Mouse (Mus musculus) erythroblast, embryonic 14.5 days (primary cell): ENCODE results near the gene Irx5. TPM values are rescaled to one million over a fixed set of nuclear protein-coding genes. Genes with fewer than 3 reads are reported as not detected.

Experiments
- H3K27me3 ChIP-seq: 2 replicates; pipeline ENCODE4 v1.6.1; 2012; ENCODE audit warnings: inconsistent platforms; ENCODE audit not compliant: control insufficient read depth
- H3K36me3 ChIP-seq: 2 replicates; pipeline ENCODE4 v1.6.1; 2012; ENCODE audit warnings: mild to moderate bottlenecking, inconsistent platforms; ENCODE audit not compliant: control insufficient read depth
- H3K4me1 ChIP-seq: 2 replicates; pipeline ENCODE4 v1.6.1; 2012; ENCODE audit warnings: inconsistent platforms; ENCODE audit not compliant: control insufficient read depth
- H3K4me3 ChIP-seq: replicated peaks from 2 replicates; pipeline ENCODE3; 2012; ENCODE audit warnings: moderate library complexity, mild to moderate bottlenecking, inconsistent platforms
- H3K9me3 ChIP-seq: 2 replicates; pipeline ENCODE4 v1.6.1; 2012; ENCODE audit warnings: low read length, inconsistent platforms, mixed read lengths; ENCODE audit not compliant: control insufficient read depth
- GATA1 ChIP-seq: IDR thresholded peaks from 2 replicates; pipeline ENCODE4 v1.6.1; 2012; ENCODE audit warnings: low read length, inconsistent platforms, mixed read lengths
- TAL1 ChIP-seq: IDR thresholded peaks from 3 replicates; pipeline ENCODE4 v1.6.1; 2012; ENCODE audit warnings: low read length, inconsistent platforms, mixed read lengths
- polyA plus RNA-seq: library from polyadenylated mRNA; stranded (reverse); fragments of >175 nt; gene quantifications from 2 replicates; pipeline ENCODE4 v1.2.3, GENCODE M21; 2012

Gene Irx5
- polyA plus RNA-seq, 1 experiment: 0.03 TPM

GRCm38 (mm10) chr8:92343544-92343943 is 13.9 kb upstream of the Irx5 start:
- Histone ChIP-seq H3K27me3 (no peaks in the 10 kb centered on the region), H3K4me3 (no peak overlapping the region), H3K36me3 (peaks cover 23% of the 10 kb centered on the region), H3K4me1 (no peaks in the 10 kb centered on the region), H3K9me3 (no peaks in the 10 kb centered on the region)
- TF ChIP-seq GATA1 (no peak), TAL1 (no peak)

- Histone ChIP-seq H3K9me3 (no peaks in the 10 kb centered on the region), H3K36me3 (peaks cover 7% of the 10 kb centered on the region), H3K4me3 (no peak overlapping the region), H3K4me1 (peaks cover 16% of the 10 kb centered on the region), H3K27me3 (peaks cover 16% of the 10 kb centered on the region)
- no peak for TF ChIP-seq GATA1
These were observed 7.4 kb upstream of the Irx5 start for GRCm38 (mm10) chr8:92349898-92350486.

DNA sequence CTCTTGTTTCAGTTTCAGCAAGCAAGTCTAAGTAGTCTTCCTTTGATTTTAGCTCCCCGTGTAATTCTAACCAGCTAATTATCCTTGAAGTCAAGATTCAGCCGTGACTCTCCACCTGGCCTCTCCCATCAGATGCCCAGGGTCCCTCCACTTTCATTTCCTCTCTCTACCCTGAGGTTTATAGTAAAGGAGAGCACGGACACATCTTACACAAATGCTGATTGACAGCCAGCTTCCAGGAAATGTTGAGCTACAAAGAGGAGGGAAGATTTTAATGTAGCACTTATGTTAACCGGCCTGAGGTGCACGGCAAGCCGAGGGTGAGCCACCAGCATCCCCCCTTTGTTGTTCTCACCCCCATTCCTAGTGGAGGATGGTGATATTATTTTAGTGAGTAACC is 4.0 kb upstream of the Irx5 start:
- H3K4me1 ChIP-seq: peaks cover 36% of the 10 kb centered on the region
- peaks cover 9% of the 10 kb centered on the region; the same call in 1 of the 2 replicates for H3K9me3 ChIP-seq
- peaks cover 4% of the 10 kb centered on the region; the same call in 1 of the 2 replicates for H3K36me3 ChIP-seq
- TF ChIP-seq GATA1: no peak
- TF ChIP-seq TAL1: no peak
- no peak overlapping the region for H3K4me3 ChIP-seq
- peaks cover 48% of the 10 kb centered on the region for H3K27me3 ChIP-seq

GRCm38 (mm10) chr8:92354536-92355482 is 2.6 kb upstream of the Irx5 start:
- H3K36me3 ChIP-seq: peaks cover 4% of the 10 kb centered on the region; the same call in 1 of the 2 replicates
- TF ChIP-seq GATA1: no peak
- TF ChIP-seq TAL1: no peak
- peaks cover 14% of the 10 kb centered on the region; the same call in 1 of the 2 replicates for H3K9me3 ChIP-seq
- peaks cover 36% of the 10 kb centered on the region for H3K4me1 ChIP-seq
- peaks cover 62% of the 10 kb centered on the region for H3K27me3 ChIP-seq
- H3K4me3 ChIP-seq: peak overlapping the region; percentile 83

DNA sequence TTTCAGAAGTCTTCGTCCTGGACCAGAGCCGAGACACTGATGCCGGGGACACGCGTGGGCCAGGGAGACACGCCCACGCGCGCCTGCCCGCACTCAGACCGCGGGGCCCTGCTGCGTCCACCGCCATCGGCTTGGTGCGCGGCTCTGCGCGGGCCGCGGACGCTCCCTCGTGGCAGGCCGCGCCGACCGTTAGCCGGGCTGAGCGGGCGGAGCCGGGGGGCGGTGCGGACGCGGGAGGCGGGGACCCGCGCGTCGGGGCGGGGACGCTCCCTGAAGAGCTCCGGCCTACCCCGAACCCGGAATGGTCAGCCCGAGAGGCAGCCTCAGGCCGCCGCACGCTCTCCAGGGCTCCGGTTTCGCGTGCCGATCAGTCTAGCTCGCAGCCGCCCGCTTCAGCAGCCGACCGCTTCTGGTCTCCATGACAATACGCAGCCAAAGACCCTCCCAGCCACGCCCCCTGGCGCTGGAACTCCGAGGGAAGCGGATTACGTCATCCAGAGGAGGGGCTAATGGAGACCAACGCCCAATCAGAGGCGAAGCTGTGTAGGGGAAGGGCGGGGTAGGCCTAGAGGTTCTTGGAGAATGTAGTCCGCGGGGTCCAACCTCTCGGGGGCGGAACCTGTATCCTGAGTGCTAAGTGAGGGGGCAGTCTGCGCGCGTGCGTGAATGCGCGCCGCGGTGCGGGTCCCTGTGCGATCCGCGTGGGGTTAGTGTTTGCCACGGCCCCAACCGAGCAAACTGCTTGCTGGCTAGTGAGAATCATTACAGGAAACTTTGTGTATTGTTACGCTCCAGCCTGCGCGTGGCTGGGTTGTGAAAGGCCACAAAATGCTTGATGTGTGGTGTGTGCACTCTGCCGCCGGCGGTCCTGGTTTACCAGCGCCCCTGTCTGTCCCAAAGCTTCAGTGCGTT is 1.5 kb upstream of the Irx5 start:
- peaks cover 36% of the 10 kb centered on the region for H3K4me1 ChIP-seq
- H3K9me3 ChIP-seq: peaks cover 17% of the 10 kb centered on the region; the same call in 1 of the 2 replicates
- peaks cover 74% of the 10 kb centered on the region for H3K27me3 ChIP-seq
- H3K36me3 ChIP-seq: no peaks in the 10 kb centered on the region
- peak overlapping the region; percentile 83 for H3K4me3 ChIP-seq
- TF ChIP-seq TAL1 (no peak), GATA1 (no peak)

GRCm38 (mm10) chr8:92356613-92357375 is 631 bp upstream of the Irx5 start:
- Histone ChIP-seq H3K27me3 (peaks cover 82% of the 10 kb centered on the region), H3K9me3 (peaks cover 17% of the 10 kb centered on the region; the same call in 1 of the 2 replicates), H3K36me3 (no peaks in the 10 kb centered on the region), H3K4me1 (peaks cover 36% of the 10 kb centered on the region), H3K4me3 (peak overlapping the region; percentile 83)
- TF ChIP-seq TAL1: no peak
- TF ChIP-seq GATA1: no peak

- Histone ChIP-seq H3K4me3 (no peak overlapping the region), H3K4me1 (peaks cover 35% of the 10 kb centered on the region), H3K36me3 (no peaks in the 10 kb centered on the region), H3K9me3 (peaks cover 17% of the 10 kb centered on the region; the same call in 1 of the 2 replicates), H3K27me3 (peaks cover 97% of the 10 kb centered on the region)
- TF ChIP-seq GATA1 (no peak), TAL1 (no peak)
These were observed 945 bp downstream of the Irx5 start for GRCm38 (mm10) chr8:92358141-92358999.
